Mouse (Mus musculus): Measurements from ENCODE around the gene Sytl3. TPM values are rescaled to one million over a fixed set of nuclear protein-coding genes. Genes with fewer than 3 reads are reported as not detected.
A peak's percentile ranks its signal among the peaks of the same experiment; 100 is the strongest.
"Not testable (repeated sequence)": the region's sequence is repeated elsewhere in the genome, so short reads cannot be mapped to it uniquely, and the experiment has no call there.

Gene Sytl3
- polyA plus RNA-seq (2015; fragmentation: Nextera tagmentation; extraction: Ambion mirVana), result 0.08 and 0.17 TPM in 2 replicates

GRCm38 (mm10) chr17:6658801-6659200 is at the start of gene Sytl3:
Gene Sytl3, plus strand, starts transcription at chr17:6659093.
- H3K36me3 ChIP-seq (replicated peaks); H3K4me1 ChIP-seq (replicated peaks); H3K4me3 ChIP-seq (replicated peaks); H3K4me2 ChIP-seq; ATAC-seq (ENCODE audit: insufficient read depth); H3K27ac ChIP-seq (replicated peaks); H3K9ac ChIP-seq; H3K9me3 ChIP-seq (replicated peaks); H3K27me3 ChIP-seq: not testable (repeated sequence)
- 24% methylated on average over 4 of the region's 7 CpGs for WGBS (ENCODE audit: insufficient replicate concordance)

- H3K4me2 ChIP-seq; H3K27ac ChIP-seq (replicated peaks); H3K9me3 ChIP-seq (replicated peaks); H3K36me3 ChIP-seq (replicated peaks); H3K27me3 ChIP-seq; H3K9ac ChIP-seq; ATAC-seq (ENCODE audit: insufficient read depth); H3K4me1 ChIP-seq (replicated peaks); H3K4me3 ChIP-seq (replicated peaks): not testable (repeated sequence)
- WGBS (ENCODE audit: insufficient replicate concordance), result 78% methylated on average over 12 of the region's 14 CpGs
Measured at GRCm38 (mm10) chr17:6613524-6613923, 45.4 kb upstream of the Sytl3 start.

GRCm38 (mm10) chr17:6614316-6614715 is 44.6 kb upstream of the Sytl3 start:
- H3K4me2 ChIP-seq; ATAC-seq (ENCODE audit: insufficient read depth); H3K9me3 ChIP-seq (replicated peaks); H3K4me3 ChIP-seq (replicated peaks); H3K9ac ChIP-seq; H3K27me3 ChIP-seq; H3K36me3 ChIP-seq (replicated peaks); H3K4me1 ChIP-seq (replicated peaks); H3K27ac ChIP-seq (replicated peaks): not testable (repeated sequence)
- 67% methylated on average over 6 of the region's 9 CpGs for WGBS (ENCODE audit: insufficient replicate concordance)

- H3K4me1 ChIP-seq (replicated peaks); ATAC-seq (ENCODE audit: insufficient read depth); H3K4me2 ChIP-seq; H3K9me3 ChIP-seq (replicated peaks); H3K27ac ChIP-seq (replicated peaks); H3K4me3 ChIP-seq (replicated peaks); H3K9ac ChIP-seq; H3K36me3 ChIP-seq (replicated peaks); H3K27me3 ChIP-seq: not testable (repeated sequence)
- WGBS (ENCODE audit: insufficient replicate concordance), result 82% methylated on average over 9 of the region's 9 CpGs
Measured at GRCm38 (mm10) chr17:6616731-6617130, 42.2 kb upstream of the Sytl3 start.

GRCm38 (mm10) chr17:6617689-6618400 is 41.0 kb upstream of the Sytl3 start:
- not testable (repeated sequence) for H3K4me2 ChIP-seq; H3K36me3 ChIP-seq (replicated peaks); H3K9me3 ChIP-seq (replicated peaks); H3K27me3 ChIP-seq; H3K4me1 ChIP-seq (replicated peaks); H3K27ac ChIP-seq (replicated peaks); H3K4me3 ChIP-seq (replicated peaks); H3K9ac ChIP-seq
- ATAC-seq (ENCODE audit: insufficient read depth), result peak; percentile 72
- 40% methylated on average over 7 of the region's 13 CpGs for WGBS (ENCODE audit: insufficient replicate concordance)

- not testable (repeated sequence) for ATAC-seq (ENCODE audit: insufficient read depth); H3K4me3 ChIP-seq (replicated peaks); H3K4me1 ChIP-seq (replicated peaks); H3K27me3 ChIP-seq; H3K36me3 ChIP-seq (replicated peaks); H3K27ac ChIP-seq (replicated peaks); H3K9me3 ChIP-seq (replicated peaks); H3K4me2 ChIP-seq; H3K9ac ChIP-seq
- WGBS (ENCODE audit: insufficient replicate concordance), result 72% methylated on average over 5 of the region's 5 CpGs
Measured at GRCm38 (mm10) chr17:6619271-6619670, 39.6 kb upstream of the Sytl3 start.

- H3K9me3 ChIP-seq (replicated peaks); ATAC-seq (ENCODE audit: insufficient read depth); H3K4me2 ChIP-seq; H3K9ac ChIP-seq; H3K27me3 ChIP-seq; H3K4me3 ChIP-seq (replicated peaks); H3K36me3 ChIP-seq (replicated peaks); H3K4me1 ChIP-seq (replicated peaks); H3K27ac ChIP-seq (replicated peaks): not testable (repeated sequence)
- WGBS (ENCODE audit: insufficient replicate concordance), result 68% methylated on average over 6 of the region's 6 CpGs
Measured at GRCm38 (mm10) chr17:6620035-6620434, 38.9 kb upstream of the Sytl3 start.

GRCm38 (mm10) chr17:6620730-6621451 is 38.0 kb upstream of the Sytl3 start:
- not testable (repeated sequence) for H3K4me1 ChIP-seq (replicated peaks); H3K27ac ChIP-seq (replicated peaks); H3K4me2 ChIP-seq; ATAC-seq (ENCODE audit: insufficient read depth); H3K9ac ChIP-seq; H3K4me3 ChIP-seq (replicated peaks); H3K36me3 ChIP-seq (replicated peaks); H3K27me3 ChIP-seq; H3K9me3 ChIP-seq (replicated peaks)
- 66% methylated on average over 18 of the region's 20 CpGs for WGBS (ENCODE audit: insufficient replicate concordance)

- not testable (repeated sequence) for H3K9me3 ChIP-seq (replicated peaks); H3K4me3 ChIP-seq (replicated peaks); ATAC-seq (ENCODE audit: insufficient read depth); H3K9ac ChIP-seq; H3K27ac ChIP-seq (replicated peaks); H3K4me2 ChIP-seq; H3K27me3 ChIP-seq; H3K4me1 ChIP-seq (replicated peaks); H3K36me3 ChIP-seq (replicated peaks)
- WGBS (ENCODE audit: insufficient replicate concordance), result 70% methylated on average over 11 of the region's 12 CpGs
Measured at GRCm38 (mm10) chr17:6621976-6622375, 36.9 kb upstream of the Sytl3 start.

GRCm38 (mm10) chr17:6624926-6625558 is 33.9 kb upstream of the Sytl3 start:
- H3K27me3 ChIP-seq; H3K36me3 ChIP-seq (replicated peaks); H3K4me2 ChIP-seq; ATAC-seq (ENCODE audit: insufficient read depth); H3K9ac ChIP-seq; H3K27ac ChIP-seq (replicated peaks); H3K4me3 ChIP-seq (replicated peaks); H3K9me3 ChIP-seq (replicated peaks); H3K4me1 ChIP-seq (replicated peaks): not testable (repeated sequence)
- WGBS (ENCODE audit: insufficient replicate concordance), result 15% methylated on average over 2 of the region's 6 CpGs

- ATAC-seq (ENCODE audit: insufficient read depth); H3K9ac ChIP-seq; H3K27ac ChIP-seq (replicated peaks); H3K36me3 ChIP-seq (replicated peaks); H3K4me1 ChIP-seq (replicated peaks); H3K4me3 ChIP-seq (replicated peaks); H3K9me3 ChIP-seq (replicated peaks); H3K4me2 ChIP-seq; H3K27me3 ChIP-seq: not testable (repeated sequence)
- 67% methylated on average over 4 of the region's 4 CpGs for WGBS (ENCODE audit: insufficient replicate concordance)
Measured at GRCm38 (mm10) chr17:6630398-6630797, 28.5 kb upstream of the Sytl3 start.

All from liver, embryonic 15.5 days (tissue).